9 mouse cellular contexts compared by ENCODE assay signal in genomic region chr17:29165452-29165851, GRCm38 (mm10). TPM values are rescaled to one million over a fixed set of nuclear protein-coding genes. Genes with fewer than 3 reads are reported as not detected.
DNase-seq lines count a peak whose midpoint lies in the region; ATAC-seq and TF ChIP-seq lines count a peak whose summit lies in the region.
"Had no signal": no experiment of that assay in that cellular context is flagged by ENCODE, and none has a peak within 500 bp of the region (broad histone marks: within the 10 kb centered on the region; RNA-seq: fewer than 3 reads in every experiment).

No protein-coding gene starts in this region.

- no peaks in the 10 kb centered on the region for H3K79me2 ChIP-seq in heart, adult 2 months (replicated peaks; ENCODE audit: control insufficient read depth, insufficient read depth, low read length)

- H3K27me3 ChIP-seq in forebrain, embryonic 12.5 days, result no peaks in the 10 kb centered on the region; the same call in 1 of the 2 replicates
- H3K27me3 ChIP-seq in forebrain, embryonic 10.5 days (ENCODE audit: poor library complexity, severe bottlenecking), result peaks cover 38% of the 10 kb centered on the region
- H3K27me3 ChIP-seq in forebrain, embryonic 16.5 days (replicated peaks; ENCODE audit: control insufficient read depth, insufficient read depth, low read length), result no peaks in the 10 kb centered on the region
- peaks cover 25% of the 10 kb centered on the region; the same call in 1 of the 2 replicates for H3K27me3 ChIP-seq in midbrain, embryonic 10.5 days (ENCODE audit: low read depth, poor library complexity, severe bottlenecking)
- H3K27me3 ChIP-seq in heart, adult 2 months (ENCODE audit: control insufficient read depth, insufficient read depth, low read length), result no peaks in the 10 kb centered on the region

- no peak for TF ChIP-seq POLR2A in heart, adult 2 months (IDR thresholded peaks at IDR 0.05; ENCODE audit: insufficient read depth, low read depth, low read length)

- peak overlapping the region; percentile 67 for H3K27ac ChIP-seq in forebrain, embryonic 12.5 days
- no peak overlapping the region for H3K27ac ChIP-seq in forebrain, embryonic 10.5 days
- peak overlapping the region; percentile 37; the same call in 1 of the 2 replicates for H3K27ac ChIP-seq in forebrain, embryonic 16.5 days (ENCODE audit: low read length)
- H3K27ac ChIP-seq in midbrain, embryonic 10.5 days (replicated peaks), result peak overlapping the region; percentile 29; the same call in 1 of the 2 replicates
- H3K27ac ChIP-seq in heart, adult 2 months, result no peak overlapping the region

- WGBS in forebrain, embryonic 12.5 days, result 9% methylated on average over 6 of the region's 6 CpGs
- 11% methylated on average over 6 of the region's 6 CpGs for WGBS in forebrain, embryonic 10.5 days
- 7% methylated on average over 6 of the region's 6 CpGs for WGBS in forebrain, embryonic 16.5 days
- 13% methylated on average over 6 of the region's 6 CpGs for WGBS in midbrain, embryonic 10.5 days
- WGBS in heart, adult 2 months, result 50% methylated on average over 6 of the region's 6 CpGs

- H3K4me2 ChIP-seq in forebrain, embryonic 12.5 days, result no peak overlapping the region
- no peak overlapping the region for H3K4me2 ChIP-seq in forebrain, embryonic 16.5 days (ENCODE audit: low read length)

- TF ChIP-seq EP300 in heart, adult 2 months (IDR thresholded peaks at IDR 0.05; ENCODE audit: insufficient read depth, low read depth, low read length), result no peak

- H3K9ac ChIP-seq in forebrain, embryonic 12.5 days, result no peak overlapping the region
- no peak overlapping the region for H3K9ac ChIP-seq in forebrain, embryonic 16.5 days (replicated peaks; ENCODE audit: low read depth, low read length)
- H3K9ac ChIP-seq in heart, adult 2 months (ENCODE audit: low read depth, low read length), result no peak overlapping the region

- H3K36me3 ChIP-seq in forebrain, embryonic 12.5 days (replicated peaks), result no peaks in the 10 kb centered on the region
- no peaks in the 10 kb centered on the region for H3K36me3 ChIP-seq in forebrain, embryonic 10.5 days (replicated peaks)
- H3K36me3 ChIP-seq in forebrain, embryonic 16.5 days (ENCODE audit: control insufficient read depth, insufficient read depth), result no peaks in the 10 kb centered on the region
- H3K36me3 ChIP-seq in midbrain, embryonic 10.5 days, result peaks cover 2% of the 10 kb centered on the region; the same call in 1 of the 2 replicates
- H3K36me3 ChIP-seq in heart, adult 2 months (ENCODE audit: control insufficient read depth, insufficient read depth, low read length), result no peaks in the 10 kb centered on the region

- H3K4me3 ChIP-seq in forebrain, embryonic 12.5 days (replicated peaks), result no peak overlapping the region
- no peak overlapping the region for H3K4me3 ChIP-seq in forebrain, embryonic 10.5 days
- H3K4me3 ChIP-seq in forebrain, embryonic 16.5 days (replicated peaks; ENCODE audit: low read length), result no peak overlapping the region
- H3K4me3 ChIP-seq in midbrain, embryonic 10.5 days, result no peak overlapping the region
- no peak overlapping the region for H3K4me3 ChIP-seq in heart, adult 2 months

- intact Hi-C loops in heart, adult 2 months (cut with DNase I), result no loop called here

- 0 out of 2 replicates have a peak, but pooled peaks have one; percentile 27 for ATAC-seq in forebrain, embryonic 12.5 days (ENCODE audit: low FRiP score)
- peak; percentile 33; the same call in 1 of the 2 replicates for ATAC-seq in forebrain, embryonic 16.5 days

- no peak for TF ChIP-seq CTCF in heart, adult 2 months (IDR thresholded peaks at IDR 0.05)

- DNase-seq in forebrain, embryonic 10.5 days (ENCODE audit: extremely low spot score, low spot score), result no peak
- peak; percentile 85 for DNase-seq in A20 (ENCODE audit: low read depth, low spot score)
- DNase-seq in midbrain, embryonic 10.5 days (ENCODE audit: low spot score), result no peak
- DNase-seq in right cerebral cortex, postnatal 36 days (ENCODE audit: low spot score in 2 of 2), result no peak
- DNase-seq in ovary, postnatal 36 days (ENCODE audit: low spot score), result no peak
- no peak for DNase-seq in heart, adult 2 months
- DNase-seq: right cerebral cortex, postnatal 14 days had no signal

- peaks cover 21% of the 10 kb centered on the region for H3K4me1 ChIP-seq in forebrain, embryonic 12.5 days
- H3K4me1 ChIP-seq in forebrain, embryonic 10.5 days, result peaks cover 27% of the 10 kb centered on the region
- H3K4me1 ChIP-seq in forebrain, embryonic 16.5 days (replicated peaks; ENCODE audit: control insufficient read depth, insufficient read depth, low read length), result peaks cover 14% of the 10 kb centered on the region
- peaks cover 31% of the 10 kb centered on the region for H3K4me1 ChIP-seq in midbrain, embryonic 10.5 days
- H3K4me1 ChIP-seq in heart, adult 2 months (ENCODE audit: control insufficient read depth, insufficient read depth, low read length), result no peaks in the 10 kb centered on the region; the same call in 1 of the 2 replicates

- no peaks in the 10 kb centered on the region for H3K9me3 ChIP-seq in forebrain, embryonic 12.5 days
- H3K9me3 ChIP-seq in forebrain, embryonic 10.5 days, result peaks cover 7% of the 10 kb centered on the region
- no peaks in the 10 kb centered on the region for H3K9me3 ChIP-seq in forebrain, embryonic 16.5 days (ENCODE audit: control insufficient read depth, low read length)
- H3K9me3 ChIP-seq in midbrain, embryonic 10.5 days (replicated peaks), result 0 out of 2 replicates have a peak, but pooled peaks cover 4% of the 10 kb centered on the region

RNA-seq across cellular contexts. Expression of gene Rab44, which starts 51.5 kb away (rescaled TPM):
- 0.09 TPM in 1 of 2 replicates, not detected in the other for polyA plus RNA-seq in forebrain, embryonic 12.5 days (2016; fragmentation: Nextera tagmentation; extraction: Ambion mirVana)
- polyA plus RNA-seq in forebrain, embryonic 10.5 days (2016; fragmentation: Nextera tagmentation; extraction: Ambion mirVana), result 0.20 and 0.25 TPM in 2 replicates
- polyA plus RNA-seq in forebrain, embryonic 16.5 days (2015; fragmentation: Nextera tagmentation; extraction: Ambion mirVana), result not detected in 2 replicates
- polyA plus RNA-seq in midbrain, embryonic 10.5 days (2016; fragmentation: Nextera tagmentation; extraction: Ambion mirVana), result 0.06 and 0.47 TPM in 2 replicates
- under 1 TPM in 1 of 2 experiments, not detected in 1; 0.70 TPM for total RNA-seq in heart, adult 2 months (2021)
- 0.23 and 0.38 TPM in 2 replicates for polyA plus RNA-seq in heart, adult 2 months (2012; rRNA removed)

Comparison
In these comparisons a context has a peak if more than half of its experiments do, and no peak if none do; other contexts are left out.
1. H3K27ac ChIP-seq: peak in forebrain, embryonic 12.5 days (single experiment), forebrain, embryonic 16.5 days (single experiment) and midbrain, embryonic 10.5 days (single experiment); none in forebrain, embryonic 10.5 days (single experiment) and heart, adult 2 months (single experiment).